12 mouse cellular contexts compared by ENCODE assay signal in the genomic region with DNA sequence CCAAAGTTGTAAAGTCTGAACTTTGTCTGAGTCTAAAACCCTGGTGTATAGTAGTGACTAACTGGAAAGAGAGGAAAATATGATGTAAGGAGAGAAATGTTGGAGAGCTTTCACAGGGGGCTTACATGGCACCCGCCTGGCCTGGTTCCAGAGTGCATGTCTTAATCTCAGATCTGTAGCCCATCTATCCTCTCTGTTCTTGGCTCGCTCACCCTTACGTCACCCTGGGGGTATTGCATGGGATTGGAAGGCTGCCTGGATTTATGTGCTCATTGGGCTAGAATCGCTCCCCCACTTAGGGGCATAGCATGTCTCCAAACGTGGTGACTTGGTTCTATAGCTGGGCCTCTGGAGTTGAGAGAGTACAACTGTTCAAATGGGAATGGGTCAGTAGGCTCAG. TPM values are rescaled to one million over a fixed set of nuclear protein-coding genes. Genes with fewer than 3 reads are reported as not detected.
DNase-seq lines count a peak whose midpoint lies in the region; ATAC-seq and TF ChIP-seq lines count a peak whose summit lies in the region.
"Had no signal": no experiment of that assay in that cellular context is flagged by ENCODE, and none has a peak within 500 bp of the region (broad histone marks: within the 10 kb centered on the region; RNA-seq: fewer than 3 reads in every experiment).

No protein-coding gene starts in this region.

- 65% methylated on average over 5 of the region's 5 CpGs for WGBS in heart, embryonic 13.5 days
- 91% methylated on average over 5 of the region's 5 CpGs for WGBS in heart, embryonic 10.5 days
- WGBS in embryonic facial prominence, embryonic 13.5 days = 77% methylated on average over 5 of the region's 5 CpGs
- 83% methylated on average over 5 of the region's 5 CpGs for WGBS in liver, postnatal 0 days (ENCODE audit: insufficient replicate concordance)

- no peak for ATAC-seq in heart, embryonic 13.5 days (ENCODE audit: extremely low read depth, insufficient number of reproducible peaks, low FRiP score, low TSS enrichment)
- 0 out of 2 replicates have a peak, but pooled peaks have one; percentile 32 for ATAC-seq in embryonic facial prominence, embryonic 13.5 days (ENCODE audit: insufficient number of reproducible peaks, insufficient read depth, low FRiP score, low TSS enrichment, low read depth)
- no peak for ATAC-seq in liver, postnatal 0 days

- peaks cover 30% of the 10 kb centered on the region for H3K4me1 ChIP-seq in heart, embryonic 13.5 days
- peaks cover 36% of the 10 kb centered on the region for H3K4me1 ChIP-seq in heart, embryonic 10.5 days
- H3K4me1 ChIP-seq in embryonic facial prominence, embryonic 13.5 days = peaks cover 25% of the 10 kb centered on the region
- no peaks in the 10 kb centered on the region for H3K4me1 ChIP-seq in liver, postnatal 0 days (ENCODE audit: insufficient read depth)

- no peak overlapping the region for H3K4me3 ChIP-seq in heart, embryonic 13.5 days
- no peak overlapping the region for H3K4me3 ChIP-seq in heart, embryonic 10.5 days
- no peak overlapping the region for H3K4me3 ChIP-seq in embryonic facial prominence, embryonic 13.5 days
- H3K4me3 ChIP-seq in liver, postnatal 0 days (ENCODE audit: low read depth, low read length) = no peak overlapping the region

- H3K4me2 ChIP-seq in heart, embryonic 13.5 days = no peak overlapping the region
- no peak overlapping the region for H3K4me2 ChIP-seq in embryonic facial prominence, embryonic 13.5 days
- no peak overlapping the region for H3K4me2 ChIP-seq in liver, postnatal 0 days (ENCODE audit: low read depth, low read length)

- no peaks in the 10 kb centered on the region for H3K27me3 ChIP-seq in heart, embryonic 13.5 days (replicated peaks)
- no peaks in the 10 kb centered on the region for H3K27me3 ChIP-seq in heart, embryonic 10.5 days (ENCODE audit: insufficient read depth, poor library complexity, severe bottlenecking)
- H3K27me3 ChIP-seq in embryonic facial prominence, embryonic 13.5 days = no peaks in the 10 kb centered on the region
- no peaks in the 10 kb centered on the region for H3K27me3 ChIP-seq in liver, postnatal 0 days (ENCODE audit: insufficient read depth, low read length)
- H3K27me3 ChIP-seq: CH12.LX had no signal

- peak overlapping the region; percentile 43; the same call in 1 of the 2 replicates for H3K27ac ChIP-seq in heart, embryonic 13.5 days (replicated peaks)
- H3K27ac ChIP-seq in heart, embryonic 10.5 days = no peak overlapping the region
- H3K27ac ChIP-seq in embryonic facial prominence, embryonic 13.5 days = no peak overlapping the region
- no peak overlapping the region for H3K27ac ChIP-seq in liver, postnatal 0 days (ENCODE audit: low read depth)
- H3K27ac ChIP-seq: liver, embryonic 14.5 days; stomach, postnatal 0 days had no signal

- no peak for DNase-seq in heart, embryonic 10.5 days (ENCODE audit: low spot score)
- DNase-seq in adrenal gland, adult 8-10 months = peak; percentile 6
- peak; percentile 45 for DNase-seq in lung, postnatal 10 days
- DNase-seq in spleen, postnatal 14 days (ENCODE audit: low spot score in 2 of 2) = no peak
- DNase-seq in liver, postnatal 0 days = no peak
- no peak for DNase-seq in thymus, postnatal 36 days
- DNase-seq: cerebellum, adult 9-10 months had no signal

- H3K9me3 ChIP-seq in heart, embryonic 13.5 days = no peaks in the 10 kb centered on the region
- H3K9me3 ChIP-seq in heart, embryonic 10.5 days = no peaks in the 10 kb centered on the region
- H3K9me3 ChIP-seq in embryonic facial prominence, embryonic 13.5 days = no peaks in the 10 kb centered on the region
- H3K9me3 ChIP-seq in liver, postnatal 0 days (ENCODE audit: low read length) = no peaks in the 10 kb centered on the region

- H3K9ac ChIP-seq in heart, embryonic 13.5 days = no peak overlapping the region
- H3K9ac ChIP-seq in embryonic facial prominence, embryonic 13.5 days = no peak overlapping the region
- no peak overlapping the region for H3K9ac ChIP-seq in liver, postnatal 0 days (replicated peaks)
- H3K9ac ChIP-seq: liver, embryonic 14.5 days had no signal

- TF ChIP-seq EP300 in liver, postnatal 0 days (IDR thresholded peaks at IDR 0.05; ENCODE audit: low read depth) = no peak

- no peak for TF ChIP-seq CTCF in liver, postnatal 0 days (IDR thresholded peaks at IDR 0.05; ENCODE audit: low read depth)

- H3K36me3 ChIP-seq in heart, embryonic 13.5 days = no peaks in the 10 kb centered on the region
- H3K36me3 ChIP-seq in heart, embryonic 10.5 days = no peaks in the 10 kb centered on the region
- no peaks in the 10 kb centered on the region for H3K36me3 ChIP-seq in embryonic facial prominence, embryonic 13.5 days
- no peaks in the 10 kb centered on the region for H3K36me3 ChIP-seq in liver, postnatal 0 days (replicated peaks; ENCODE audit: insufficient read depth, low read length)

RNA-seq across cellular contexts. Expression of a gene that starts 26.6 kb away (rescaled TPM):
- polyA plus RNA-seq in heart, embryonic 13.5 days (2015; fragmentation: Nextera tagmentation; extraction: Ambion mirVana) = 6.1 and 8.4 TPM in 2 replicates
- 6.9 and 7.9 TPM in 2 replicates for polyA plus RNA-seq in heart, embryonic 10.5 days (2016; fragmentation: Nextera tagmentation; extraction: Ambion mirVana)
- total RNA-seq in adrenal gland, adult 8-10 months (2022) = under 1 TPM; 0.25 to 0.84 (median 0.62) TPM
- polyA plus RNA-seq in embryonic facial prominence, embryonic 13.5 days (2015; fragmentation: Nextera tagmentation; extraction: Ambion mirVana) = 9.1 and 11.4 TPM in 2 replicates
- 0.21 and 0.34 TPM in 2 replicates for polyA plus RNA-seq in liver, postnatal 0 days (2015; fragmentation: Nextera tagmentation; extraction: Ambion mirVana)
- total RNA-seq: CH12.LX had no signal

Comparison
In these comparisons a context has a peak if more than half of its experiments do, and no peak if none do; other contexts are left out.
1. DNase-seq: peak in adrenal gland, adult 8-10 months (single experiment) and lung, postnatal 10 days (single experiment); none in heart, embryonic 10.5 days (single experiment), spleen, postnatal 14 days (0 of 2), liver, postnatal 0 days (single experiment) and thymus, postnatal 36 days (0 of 2).